Mouse (Mus musculus) stomach, embryonic 16.5 days (tissue): Measurements from ENCODE around the gene Tubg1. TPM values are rescaled to one million over a fixed set of nuclear protein-coding genes. Genes with fewer than 3 reads are reported as not detected.
"Not testable (repeated sequence)": the region's sequence is repeated elsewhere in the genome, so short reads cannot be mapped to it uniquely, and the experiment has no call there.

Experiments used
- ATAC-seq: fragments of 200-750 bp; cut with Nextera tagmentation; 2 replicates; pipeline ENCODE4 v1.8.0; 2017; ENCODE audit warnings: moderate number of reproducible peaks, moderate TSS enrichment; ENCODE audit not compliant: insufficient read depth, low FRiP score
- H3K27ac ChIP-seq: fragments of 300-500 bp; sonication (generic); 2 replicates; pipeline ENCODE4 v1.5.1; 2014; ENCODE audit warnings: low read length
- H3K27me3 ChIP-seq: fragments of 300-500 bp; sonication (generic); 2 replicates; pipeline ENCODE4 v1.6.1; 2014; ENCODE audit warnings: low read length, control low read depth, mixed read lengths; ENCODE audit not compliant: control insufficient read depth, insufficient read depth
- H3K36me3 ChIP-seq: fragments of 300-500 bp; sonication (generic); 2 replicates; pipeline ENCODE4 v1.6.1; 2014; ENCODE audit warnings: low read length; ENCODE audit not compliant: control insufficient read depth, insufficient read depth
- H3K4me1 ChIP-seq: fragments of 300-500 bp; sonication (generic); 2 replicates; pipeline ENCODE4 v1.6.1; 2014; ENCODE audit warnings: low read length, control low read depth, mixed read lengths; ENCODE audit not compliant: control insufficient read depth, insufficient read depth
- H3K4me2 ChIP-seq: fragments of 300-500 bp; sonication (generic); 2 replicates; pipeline ENCODE4 v1.6.1; 2014; ENCODE audit warnings: low read depth, low read length, mixed read lengths
- H3K4me3 ChIP-seq: fragments of 300-500 bp; sonication (generic); replicated peaks from 2 replicates; pipeline ENCODE4 v1.5.1; 2014; ENCODE audit warnings: mild to moderate bottlenecking, low read length
- H3K9ac ChIP-seq: fragments of 300-500 bp; sonication (generic); 2 replicates; pipeline ENCODE4 v1.6.1; 2014; ENCODE audit warnings: low read length
- H3K9me3 ChIP-seq: fragments of 300-500 bp; sonication (generic); replicated peaks from 2 replicates; pipeline ENCODE4 v1.6.1; 2016; ENCODE audit warnings: low read length, control low read depth; ENCODE audit not compliant: control insufficient read depth
- WGBS: fragments of 180-500 bp; shearing (Covaris S2); extraction: QIAGEN DNeasy Blood & Tissue Kit; methylation state at CpG from one replicate; pipeline ENCODE4 v1.1.7; 2014; 5-methylcytosine and 5-hydroxymethylcytosine counted together
- polyA plus RNA-seq: library from polyadenylated mRNA; unstranded; fragments of >200 nt; fragmentation: Nextera tagmentation; extraction: Ambion mirVana; gene quantifications from 2 replicates; pipeline ENCODE4 v1.2.1, GENCODE M21; 2015

Tubg1 gene
- polyA plus RNA-seq, 1 experiment from 2014 or later: 63.0 TPM

DNA sequence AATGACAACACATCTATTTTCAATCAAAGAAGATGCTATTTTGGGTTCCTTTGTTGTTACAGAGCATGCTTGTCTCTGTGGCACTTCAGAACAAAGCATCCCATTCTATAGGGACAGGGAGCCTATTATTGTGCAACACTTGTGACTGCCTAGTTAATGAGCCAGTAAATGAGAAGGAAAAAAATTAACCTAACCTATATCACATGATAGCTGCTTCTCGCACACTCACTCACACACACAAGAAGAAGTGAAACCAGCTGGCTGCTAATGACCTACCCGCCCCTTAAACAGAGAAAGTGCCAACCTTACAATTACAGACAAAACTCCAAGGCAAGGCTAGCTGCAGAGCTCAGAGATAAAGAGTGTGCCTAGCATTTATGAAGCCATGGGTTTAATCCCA is 4.2 kb upstream of the Tubg1 start:
- no peak for ATAC-seq
- H3K4me1 ChIP-seq: peaks cover 14% of the 10 kb centered on the region
- WGBS: 64% methylated on average over 2 of the region's 2 CpGs
- no peaks in the 10 kb centered on the region for H3K36me3 ChIP-seq
- peak overlapping the region; percentile 10 for H3K27ac ChIP-seq
- H3K4me3 ChIP-seq: no peak overlapping the region
- H3K27me3 ChIP-seq: no peaks in the 10 kb centered on the region
- H3K9me3 ChIP-seq: no peaks in the 10 kb centered on the region
- no peak overlapping the region for H3K4me2 ChIP-seq
- no peak overlapping the region for H3K9ac ChIP-seq

DNA sequence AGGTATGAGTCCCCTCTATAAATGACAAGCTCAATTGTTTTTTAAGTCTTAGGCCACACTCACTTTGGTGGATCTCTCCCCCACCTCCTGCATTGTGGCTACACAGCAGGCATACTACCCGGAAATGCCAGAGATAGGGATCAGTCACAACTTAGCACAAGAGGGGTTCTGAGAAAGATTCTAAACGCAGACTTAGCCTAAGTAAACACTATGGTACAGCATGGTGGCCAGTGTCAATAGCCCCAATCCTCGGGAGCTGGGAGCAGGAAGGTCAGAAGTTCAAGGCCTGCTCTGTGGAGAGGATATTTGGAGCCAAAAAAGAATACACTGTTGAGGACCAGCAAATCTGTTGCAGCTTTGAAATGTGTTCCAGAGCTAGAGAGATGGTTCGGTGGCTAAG is 1.6 kb upstream of the Tubg1 start:
- Histone ChIP-seq H3K4me3 (peak overlapping the region; percentile 93), H3K36me3 (no peaks in the 10 kb centered on the region), H3K9ac (peak overlapping the region; percentile 93), H3K4me2 (peak overlapping the region; percentile 74), H3K4me1 (peaks cover 18% of the 10 kb centered on the region), H3K9me3 (no peaks in the 10 kb centered on the region), H3K27ac (no peak overlapping the region), H3K27me3 (no peaks in the 10 kb centered on the region)
- ATAC-seq: no peak
- 23% methylated on average over 4 of the region's 4 CpGs for WGBS

DNA sequence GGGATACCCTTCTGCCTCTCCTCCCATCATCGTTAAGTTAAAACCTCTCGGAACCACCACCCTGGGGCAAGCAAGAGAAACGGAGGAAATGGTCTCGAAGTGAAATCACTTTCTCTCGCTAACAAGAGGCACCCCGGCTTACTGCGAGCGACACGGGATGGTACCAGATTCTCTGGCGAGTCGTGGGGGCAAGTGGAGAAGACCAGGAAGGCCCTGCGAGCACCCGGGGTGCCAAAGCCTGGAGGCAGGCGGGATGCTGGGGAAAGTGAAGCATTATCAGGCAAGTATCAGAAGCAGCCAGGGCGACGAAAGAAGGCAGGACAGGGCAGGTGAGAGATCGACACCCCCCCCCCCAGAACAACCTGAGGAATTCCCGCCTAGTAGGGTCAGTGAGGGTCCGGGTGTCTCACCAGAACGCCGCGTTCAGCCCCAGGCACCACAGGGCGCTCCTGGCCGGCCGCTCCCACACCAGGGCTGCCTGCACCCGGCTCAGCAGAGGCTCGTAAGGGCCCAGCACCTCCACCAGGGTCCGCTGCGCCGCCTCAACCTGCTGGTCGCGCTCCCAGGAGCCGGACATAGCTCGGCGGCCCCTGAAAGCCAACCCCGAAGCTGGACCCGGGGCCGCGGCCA is 492 bp upstream of the Tubg1 start:
- WGBS: under 1% methylated on average over 37 of the region's 39 CpGs

DNA sequence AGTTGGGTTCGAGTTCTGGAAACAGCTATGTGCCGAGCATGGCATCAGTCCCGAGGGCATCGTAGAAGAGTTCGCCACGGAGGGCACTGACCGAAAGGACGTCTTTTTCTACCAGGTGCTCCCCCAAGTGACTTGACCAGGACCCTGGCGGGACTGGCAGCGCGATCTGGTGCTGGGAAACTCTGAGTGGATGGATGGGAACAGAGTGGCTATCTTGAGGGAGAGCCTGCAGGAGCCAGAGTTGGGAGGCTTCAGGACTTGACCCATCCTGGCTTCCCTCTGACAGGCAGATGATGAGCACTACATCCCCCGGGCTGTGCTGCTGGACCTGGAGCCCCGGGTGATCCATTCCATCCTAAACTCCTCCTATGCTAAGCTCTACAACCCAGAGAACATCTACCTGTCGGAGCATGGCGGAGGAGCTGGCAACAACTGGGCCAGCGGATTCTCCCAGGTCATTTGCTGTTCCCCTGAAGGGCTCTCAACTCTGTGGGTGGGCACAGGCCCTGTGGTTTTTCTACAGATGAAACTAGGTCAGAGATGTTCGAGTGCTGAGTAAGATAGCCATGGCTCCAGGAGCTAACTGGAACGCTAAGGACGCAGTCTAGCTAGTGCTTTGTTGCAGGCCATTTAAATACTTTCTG is 929 bp downstream of the Tubg1 start:
- H3K4me2 ChIP-seq: peak overlapping the region; percentile 96
- peaks cover 18% of the 10 kb centered on the region for H3K4me1 ChIP-seq
- H3K9ac ChIP-seq: peak overlapping the region; percentile 86
- ATAC-seq: no peak
- peak overlapping the region; percentile 92 for H3K27ac ChIP-seq
- H3K27me3 ChIP-seq: no peaks in the 10 kb centered on the region
- no peaks in the 10 kb centered on the region for H3K9me3 ChIP-seq
- 17% methylated on average over 19 of the region's 19 CpGs for WGBS
- 0 out of 2 replicates have a peak, but pooled peaks cover under 1% of the 10 kb centered on the region for H3K36me3 ChIP-seq
- H3K4me3 ChIP-seq: peak overlapping the region; percentile 93

More for the DNA sequence above, 492 bp upstream of the Tubg1 start:
- Histone ChIP-seq H3K4me1 (peaks cover 18% of the 10 kb centered on the region), H3K27ac (peak overlapping the region; percentile 85), H3K4me2 (peak overlapping the region; percentile 74), H3K9ac (peak overlapping the region; percentile 93), H3K27me3 (no peaks in the 10 kb centered on the region), H3K9me3 (no peaks in the 10 kb centered on the region), H3K4me3 (peak overlapping the region; percentile 93), H3K36me3 (no peaks in the 10 kb centered on the region)
- ATAC-seq: peak; percentile 74

DNA sequence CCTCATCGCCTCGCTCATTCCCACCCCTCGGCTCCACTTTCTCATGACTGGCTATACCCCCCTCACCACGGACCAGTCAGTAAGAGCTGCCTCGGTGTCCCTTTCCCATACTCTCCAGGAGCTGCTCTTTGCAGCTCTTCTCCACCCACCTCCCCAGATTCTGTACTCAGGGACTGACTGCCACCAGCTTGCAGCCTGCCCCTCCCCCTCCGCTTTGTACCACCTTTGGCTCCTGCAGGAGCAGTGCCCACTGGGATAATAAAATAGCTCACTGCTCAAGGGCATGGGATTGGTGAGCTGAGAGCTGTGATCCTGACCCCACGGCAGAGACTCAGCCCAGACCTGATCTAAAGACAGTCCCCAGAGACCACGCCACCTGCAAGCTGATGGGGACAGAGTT is 4.8 kb downstream of the Tubg1 start:
- not testable (repeated sequence) for H3K27ac ChIP-seq
- WGBS: 90% methylated on average over 8 of the region's 8 CpGs

DNA sequence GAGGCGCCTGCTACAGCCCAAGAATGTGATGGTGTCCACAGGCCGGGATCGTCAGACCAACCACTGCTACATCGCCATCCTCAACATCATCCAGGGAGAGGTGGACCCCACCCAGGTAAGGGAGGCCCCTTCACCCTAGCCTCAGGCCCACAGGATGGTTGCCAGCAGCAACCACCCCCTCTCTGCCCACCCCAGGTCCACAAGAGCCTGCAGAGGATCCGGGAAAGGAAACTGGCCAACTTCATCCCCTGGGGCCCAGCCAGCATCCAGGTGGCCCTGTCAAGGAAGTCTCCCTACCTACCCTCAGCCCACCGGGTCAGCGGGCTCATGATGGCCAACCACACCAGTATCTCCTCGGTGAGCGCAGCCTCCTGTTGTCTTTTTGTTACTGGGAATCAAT is 5.3 kb downstream of the Tubg1 start:
- H3K36me3 ChIP-seq: peaks cover 13% of the 10 kb centered on the region
- not testable (repeated sequence) for H3K9ac ChIP-seq, ATAC-seq, H3K27me3 ChIP-seq, H3K9me3 ChIP-seq, H3K4me2 ChIP-seq, H3K4me1 ChIP-seq, H3K27ac ChIP-seq, H3K4me3 ChIP-seq
- WGBS: 93% methylated on average over 7 of the region's 9 CpGs

More for the DNA sequence above, 4.8 kb downstream of the Tubg1 start:
- H3K9ac ChIP-seq, H3K4me1 ChIP-seq, H3K4me3 ChIP-seq, H3K27me3 ChIP-seq, H3K4me2 ChIP-seq, H3K9me3 ChIP-seq, ATAC-seq: not testable (repeated sequence)
- peaks cover 13% of the 10 kb centered on the region for H3K36me3 ChIP-seq

DNA sequence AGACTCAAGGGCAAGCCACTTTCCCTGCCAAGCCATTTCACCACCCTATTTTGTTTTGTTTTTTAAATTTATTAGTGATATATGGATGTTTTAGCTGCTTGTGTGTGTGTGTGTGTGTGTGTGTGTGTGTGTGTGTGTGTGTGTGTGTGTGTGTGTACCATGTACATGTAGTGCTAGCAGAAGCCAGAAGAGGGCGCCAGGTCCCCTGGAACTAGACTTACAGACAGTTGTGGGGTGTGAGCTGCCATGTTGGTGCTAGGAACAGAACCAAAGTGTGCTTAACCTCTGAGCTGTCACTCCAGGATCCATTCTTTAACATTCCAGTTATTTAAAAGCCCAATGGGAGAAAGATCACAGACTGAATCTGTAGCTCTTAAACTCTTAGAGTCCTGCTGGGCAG is 7.3 kb downstream of the Tubg1 start:
- ATAC-seq: no peak
- Histone ChIP-seq H3K9me3 (0 out of 2 replicates have a peak, but pooled peaks cover 3% of the 10 kb centered on the region), H3K4me3 (no peak overlapping the region), H3K27me3 (no peaks in the 10 kb centered on the region), H3K4me2 (no peak overlapping the region), H3K4me1 (peaks cover 4% of the 10 kb centered on the region; the same call in 1 of the 2 replicates), H3K27ac (no peak overlapping the region), H3K9ac (no peak overlapping the region), H3K36me3 (peaks cover 13% of the 10 kb centered on the region)
- WGBS: 82% methylated on average over 1 of the region's 1 CpGs

DNA sequence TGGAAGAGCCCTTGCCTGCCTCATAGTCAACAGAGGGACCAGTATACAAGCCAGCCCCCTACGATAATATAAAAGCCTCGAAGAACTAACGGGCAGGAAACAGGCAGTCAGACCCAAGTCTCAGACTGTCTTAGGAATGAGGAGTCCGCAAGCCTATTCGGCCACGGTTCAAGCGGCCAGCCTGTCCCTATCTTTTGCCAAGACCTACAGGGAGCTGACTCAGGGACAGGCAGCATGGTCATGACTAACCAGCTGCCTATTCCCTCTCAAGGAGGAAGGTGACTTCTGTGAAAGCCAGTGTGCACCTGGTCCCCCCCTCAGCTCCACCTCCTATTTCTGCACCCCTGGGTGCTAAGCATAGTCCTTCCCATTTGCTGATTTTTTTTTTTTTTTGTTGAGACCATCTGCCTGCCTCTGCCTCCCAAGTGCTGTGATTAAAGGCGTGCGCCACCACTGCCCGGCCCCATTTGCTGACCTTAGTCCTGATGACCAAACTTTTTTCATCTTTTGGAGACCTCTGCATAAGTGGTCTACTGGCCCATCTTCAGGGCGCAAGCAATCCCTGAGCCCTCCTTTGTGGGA is 9.3 kb downstream of the Tubg1 start:
- no peak overlapping the region for H3K27ac ChIP-seq
- WGBS: 91% methylated on average over 11 of the region's 11 CpGs
- H3K9me3 ChIP-seq: 0 out of 2 replicates have a peak, but pooled peaks cover 3% of the 10 kb centered on the region
- no peak overlapping the region for H3K9ac ChIP-seq
- H3K4me2 ChIP-seq: no peak overlapping the region
- no peak overlapping the region for H3K4me3 ChIP-seq
- peaks cover 13% of the 10 kb centered on the region for H3K36me3 ChIP-seq
- peaks cover 4% of the 10 kb centered on the region; the same call in 1 of the 2 replicates for H3K4me1 ChIP-seq
- no peaks in the 10 kb centered on the region for H3K27me3 ChIP-seq
- no peak for ATAC-seq
